Mouse (Mus musculus) erythroblast, embryonic 14.5 days (primary cell): ENCODE measurements around the gene Nup93. TPM values are rescaled to one million over a fixed set of nuclear protein-coding genes. Genes with fewer than 3 reads are reported as not detected.

Experiments used
- H3K27me3 ChIP-seq: 2 replicates; pipeline ENCODE4 v1.6.1; 2012; ENCODE audit warnings: inconsistent platforms; ENCODE audit not compliant: control insufficient read depth
- H3K36me3 ChIP-seq: 2 replicates; pipeline ENCODE4 v1.6.1; 2012; ENCODE audit warnings: mild to moderate bottlenecking, inconsistent platforms; ENCODE audit not compliant: control insufficient read depth
- H3K4me1 ChIP-seq: 2 replicates; pipeline ENCODE4 v1.6.1; 2012; ENCODE audit warnings: inconsistent platforms; ENCODE audit not compliant: control insufficient read depth
- H3K4me3 ChIP-seq: replicated peaks from 2 replicates; pipeline ENCODE3; 2012; ENCODE audit warnings: moderate library complexity, mild to moderate bottlenecking, inconsistent platforms
- H3K9me3 ChIP-seq: 2 replicates; pipeline ENCODE4 v1.6.1; 2012; ENCODE audit warnings: low read length, inconsistent platforms, mixed read lengths; ENCODE audit not compliant: control insufficient read depth
- GATA1 ChIP-seq: IDR thresholded peaks from 2 replicates; pipeline ENCODE4 v1.6.1; 2012; ENCODE audit warnings: low read length, inconsistent platforms, mixed read lengths
- TAL1 ChIP-seq: IDR thresholded peaks from 3 replicates; pipeline ENCODE4 v1.6.1; 2012; ENCODE audit warnings: low read length, inconsistent platforms, mixed read lengths
- polyA plus RNA-seq: library from polyadenylated mRNA; stranded (reverse); fragments of >175 nt; gene quantifications from 2 replicates; pipeline ENCODE4 v1.2.3, GENCODE M21; 2012

The Nup93 gene
- polyA plus RNA-seq, 1 experiment: 0.52 TPM

GRCm38 (mm10) chr8:94358541-94358940, 144.2 kb downstream of the Nup93 start:
- Histone ChIP-seq H3K36me3 (no peaks in the 10 kb centered on the region), H3K4me1 (peaks cover 6% of the 10 kb centered on the region), H3K9me3 (no peaks in the 10 kb centered on the region), H3K27me3 (no peaks in the 10 kb centered on the region), H3K4me3 (no peak overlapping the region)
- no peak for TF ChIP-seq GATA1
- TF ChIP-seq TAL1: no peak

GRCm38 (mm10) chr8:94361774-94362431, 147.5 kb downstream of the Nup93 start:
- peaks cover 6% of the 10 kb centered on the region for H3K4me1 ChIP-seq
- H3K4me3 ChIP-seq: no peak overlapping the region
- H3K36me3 ChIP-seq: no peaks in the 10 kb centered on the region
- H3K9me3 ChIP-seq: no peaks in the 10 kb centered on the region
- no peaks in the 10 kb centered on the region; the same call in 1 of the 2 replicates for H3K27me3 ChIP-seq
- no peak for TF ChIP-seq TAL1
- no peak for TF ChIP-seq GATA1

GRCm38 (mm10) chr8:94362607-94363239, 148.4 kb downstream of the Nup93 start:
- H3K4me1 ChIP-seq: peaks cover 6% of the 10 kb centered on the region

GRCm38 (mm10) chr8:94363288-94363688, 148.9 kb downstream of the Nup93 start:
- Histone ChIP-seq H3K9me3 (no peaks in the 10 kb centered on the region), H3K4me3 (no peak overlapping the region), H3K36me3 (no peaks in the 10 kb centered on the region), H3K27me3 (no peaks in the 10 kb centered on the region; the same call in 1 of the 2 replicates), H3K4me1 (peaks cover 6% of the 10 kb centered on the region)
- TF ChIP-seq GATA1 (no peak), TAL1 (no peak)

More at GRCm38 (mm10) chr8:94362607-94363239, 148.4 kb downstream of the Nup93 start:
- Histone ChIP-seq H3K27me3 (no peaks in the 10 kb centered on the region; the same call in 1 of the 2 replicates), H3K4me3 (no peak overlapping the region), H3K9me3 (no peaks in the 10 kb centered on the region), H3K36me3 (no peaks in the 10 kb centered on the region)
- TF ChIP-seq TAL1 (no peak), GATA1 (no peak)

- no peaks in the 10 kb centered on the region for H3K9me3 ChIP-seq
- H3K27me3 ChIP-seq: no peaks in the 10 kb centered on the region; the same call in 1 of the 2 replicates
- no peak for TF ChIP-seq GATA1
- TF ChIP-seq TAL1: no peak
- H3K36me3 ChIP-seq: no peaks in the 10 kb centered on the region
- H3K4me3 ChIP-seq: no peak overlapping the region
- peaks cover 6% of the 10 kb centered on the region for H3K4me1 ChIP-seq
Measured at GRCm38 (mm10) chr8:94363906-94364305, 149.5 kb downstream of the Nup93 start.

- H3K36me3 ChIP-seq: no peaks in the 10 kb centered on the region
- peaks cover 1% of the 10 kb centered on the region; the same call in 1 of the 2 replicates for H3K27me3 ChIP-seq
- no peak overlapping the region for H3K4me3 ChIP-seq
- no peaks in the 10 kb centered on the region for H3K9me3 ChIP-seq
- no peak for TF ChIP-seq GATA1
- no peak for TF ChIP-seq TAL1
- peaks cover 6% of the 10 kb centered on the region for H3K4me1 ChIP-seq
Measured at GRCm38 (mm10) chr8:94364686-94365312, 150.4 kb downstream of the Nup93 start.

- H3K4me1 ChIP-seq: peaks cover 6% of the 10 kb centered on the region
- H3K9me3 ChIP-seq: no peaks in the 10 kb centered on the region
- peaks cover 2% of the 10 kb centered on the region; the same call in 1 of the 2 replicates for H3K27me3 ChIP-seq
- H3K36me3 ChIP-seq: no peaks in the 10 kb centered on the region
- TF ChIP-seq GATA1 (no peak), TAL1 (no peak)
- no peak overlapping the region for H3K4me3 ChIP-seq
Measured at GRCm38 (mm10) chr8:94365410-94365981, 151.1 kb downstream of the Nup93 start.

Other genes starting within 250 kb of the Nup93 start
- 5.4 and 6.9 TPM in 2 replicates for gene Amfr, start 201.7 kb upstream of the Nup93 start, polyA plus RNA-seq
- 30.8 and 33.7 TPM in 2 replicates for gene Nudt21, start 177.5 kb upstream of the Nup93 start, polyA plus RNA-seq
- 0.05 and 0.07 TPM in 2 replicates for gene Ogfod1, start 177.4 kb upstream of the Nup93 start, polyA plus RNA-seq
- gene Bbs2, start 115.6 kb upstream of the Nup93 start, polyA plus RNA-seq: 0.01 and 0.17 TPM in 2 replicates
- not detected in 2 replicates for gene Mt4, start 77.4 kb upstream of the Nup93 start, polyA plus RNA-seq
- gene Mt3, start 62.0 kb upstream of the Nup93 start, polyA plus RNA-seq: not detected in 2 replicates
- 787 and 864 TPM in 2 replicates for gene Mt2, start 41.9 kb upstream of the Nup93 start, polyA plus RNA-seq
- gene Mt1, start 35.5 kb upstream of the Nup93 start, polyA plus RNA-seq: 175 and 372 TPM in 2 replicates
- 0.04 TPM in 1 of 2 replicates, not detected in the other for gene Slc12a3, start 114.6 kb downstream of the Nup93 start, polyA plus RNA-seq
- gene Herpud1, start 171.9 kb downstream of the Nup93 start, polyA plus RNA-seq: 21.2 and 46.3 TPM in 2 replicates
- 0.04 TPM in 1 of 2 replicates, not detected in the other for gene Nlrc5, start 219.8 kb downstream of the Nup93 start, polyA plus RNA-seq